Mouse (Mus musculus): ENCODE data around the gene Tfap2b. TPM values are rescaled to one million over a fixed set of nuclear protein-coding genes. Genes with fewer than 3 reads are reported as not detected.

Gene Tfap2b
- total RNA-seq (2023) = not detected

DNA sequence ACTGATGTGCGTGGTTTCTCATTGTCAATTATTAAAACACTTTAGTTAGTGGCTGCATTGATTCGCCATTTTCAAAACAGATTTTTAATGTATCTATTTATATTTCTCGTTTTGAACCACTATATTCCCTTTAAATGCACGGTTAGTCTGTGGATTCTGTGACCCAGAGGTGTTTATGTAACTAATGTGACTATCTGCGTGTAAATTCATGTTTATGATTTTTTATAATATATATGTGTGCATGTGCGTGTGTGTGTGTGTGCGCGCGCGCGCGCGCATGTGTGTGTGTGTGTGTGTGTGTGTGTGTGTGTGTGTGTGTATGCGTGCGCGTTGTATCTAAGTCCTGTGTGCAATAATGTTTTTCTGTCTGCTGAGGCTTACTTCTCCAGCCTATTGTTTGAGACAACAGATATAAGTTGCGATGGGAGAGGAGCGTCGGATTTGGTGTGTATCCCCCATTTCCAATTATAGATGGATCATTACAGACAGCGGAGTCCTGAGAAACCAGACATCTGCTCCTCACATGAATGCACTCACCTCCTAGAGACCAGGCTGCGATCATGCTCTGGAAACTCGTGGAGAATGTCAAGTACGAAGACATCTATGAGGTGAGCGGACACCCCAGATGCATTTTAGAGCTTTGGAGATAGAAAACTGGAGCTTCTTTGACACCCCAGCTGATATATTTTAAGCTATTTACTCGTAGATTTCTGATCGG is at the start of gene Tfap2b:
TSS of gene Tfap2b (plus strand) at position 274 of the 718 bp plus-strand sequence.

Other genes with a start within 250 kb of the Tfap2b start
- not detected for gene Tfap2d, start 105.9 kb upstream of the Tfap2b start, total RNA-seq (2023)